Mouse (Mus musculus) CH12.LX (cell line): ENCODE results near the gene Kdm8. TPM values are rescaled to one million over a fixed set of nuclear protein-coding genes. Genes with fewer than 3 reads are reported as not detected.

Source experiments
- DNase-seq: peaks from one replicate; pipeline ENCODE4 v3.0.0-alpha.2; 2013; ENCODE audit errors: extremely low read depth
- H3K27ac ChIP-seq: 2 replicates; pipeline ENCODE4 v1.5.1; 2012; ENCODE audit warnings: low read depth, mild to moderate bottlenecking, control low read depth, moderate library complexity; ENCODE audit not compliant: insufficient read depth
- H3K27me3 ChIP-seq: replicated peaks from 2 replicates; pipeline ENCODE3; 2012; ENCODE audit warnings: inconsistent platforms
- H3K36me3 ChIP-seq, 2 experiments: replicated peaks in 1 of 2; 2 replicates each; pipeline versions ENCODE3 to v1.6.1; 2012; ENCODE audit warnings: inconsistent platforms in 1 of 2, low read length in 1 of 2, mild to moderate bottlenecking in 1 of 2, mixed read lengths in 1 of 2, moderate library complexity in 1 of 2; ENCODE audit not compliant: control insufficient read depth in 1 of 2, insufficient read depth in 1 of 2
- H3K4me1 ChIP-seq, 2 experiments: 2 replicates each; pipeline ENCODE4 v1.6.1; 2012; ENCODE audit warnings: inconsistent platforms in 1 of 2, moderate library complexity in 1 of 2; ENCODE audit not compliant: insufficient read depth in 2 of 2, control insufficient read depth in 1 of 2
- H3K4me2 ChIP-seq: 2 replicates; pipeline ENCODE4 v1.6.1; 2012; ENCODE audit warnings: low read depth, mild to moderate bottlenecking, control low read depth; ENCODE audit not compliant: poor library complexity, insufficient read depth, severe bottlenecking
- H3K4me3 ChIP-seq, 3 experiments: fragments of 150-350 bp in 1 of 3; sonication (generic) in 1 of 3; replicated peaks in 1 of 3; 2 replicates each; pipeline versions ENCODE3 to v1.5.1; 2011 to 2012; ENCODE audit warnings: low read depth in 2 of 3, low read length in 2 of 3, mild to moderate bottlenecking in 2 of 3, moderate library complexity in 2 of 3, control low read depth in 1 of 3, improper control_type of control experiment in 1 of 3, inconsistent platforms in 1 of 3, mixed read lengths in 1 of 3; ENCODE audit not compliant: poor library complexity in 1 of 3
- H3K79me2 ChIP-seq: replicated peaks from 2 replicates; pipeline ENCODE4 v1.6.1; 2012; ENCODE audit warnings: mild to moderate bottlenecking, moderate library complexity; ENCODE audit not compliant: control insufficient read depth, poor library complexity, insufficient read depth, severe bottlenecking; ENCODE audit errors: extremely low read depth
- H3K9ac ChIP-seq: 2 replicates; pipeline ENCODE4 v1.6.1; 2012; ENCODE audit warnings: low read depth, mild to moderate bottlenecking, control low read depth, moderate library complexity; ENCODE audit not compliant: insufficient read depth
- H3K9me3 ChIP-seq: replicated peaks from 2 replicates; pipeline ENCODE3; 2012; ENCODE audit warnings: low read length, inconsistent platforms, mixed read lengths
- BHLHE40 ChIP-seq: IDR thresholded peaks from 2 replicates; pipeline ENCODE4 v1.6.1; 2011; ENCODE audit warnings: mild to moderate bottlenecking, low read depth, low read length, improper control_type of control experiment
- CHD1 ChIP-seq: IDR thresholded peaks from 2 replicates; pipeline ENCODE4 v1.6.1; 2012; ENCODE audit warnings: low read depth, low read length, improper control_type of control experiment, inconsistent platforms
- CHD2 ChIP-seq: IDR thresholded peaks from 2 replicates; pipeline ENCODE4 v1.6.1; 2011; ENCODE audit warnings: low read length, improper control_type of control experiment
- CTCF ChIP-seq, 2 experiments: IDR thresholded peaks in 1 of 2; conservative IDR thresholded peaks in 1 of 2; 2 replicates each; pipeline ENCODE4 v1.5.1; 2011 to 2012; ENCODE audit warnings: low read depth in 2 of 2, low read length in 2 of 2, improper control_type of control experiment in 1 of 2, inconsistent platforms in 1 of 2, mild to moderate bottlenecking in 1 of 2, moderate library complexity in 1 of 2
- E2F4 ChIP-seq: IDR thresholded peaks from 2 replicates; pipeline ENCODE4 v1.6.1; 2011; ENCODE audit warnings: low read depth, low read length, improper control_type of control experiment; ENCODE audit not compliant: insufficient replicate concordance
- ELF1 ChIP-seq: IDR thresholded peaks from 2 replicates; pipeline ENCODE4 v1.6.1; 2014; ENCODE audit warnings: low read depth, mild to moderate bottlenecking, inconsistent platforms, low read length, improper control_type of control experiment
- EP300 ChIP-seq: IDR thresholded peaks from 2 replicates; pipeline ENCODE4 v1.6.1; 2011; ENCODE audit warnings: low read length, improper control_type of control experiment
- ETS1 ChIP-seq: conservative IDR thresholded peaks from 2 replicates; pipeline ENCODE4 v1.6.1; 2012; ENCODE audit warnings: low read depth, mild to moderate bottlenecking, inconsistent platforms, low read length, improper control_type of control experiment, moderate library complexity
- GABPA ChIP-seq: IDR thresholded peaks from 2 replicates; pipeline ENCODE4 v1.6.1; 2012; ENCODE audit warnings: low read depth, low read length, improper control_type of control experiment, inconsistent platforms; ENCODE audit not compliant: insufficient replicate concordance
- HCFC1 ChIP-seq: IDR thresholded peaks from 2 replicates; pipeline ENCODE4 v1.6.1; 2012; ENCODE audit warnings: low read depth, mild to moderate bottlenecking, inconsistent platforms, low read length, improper control_type of control experiment
- IRF4 ChIP-seq: IDR thresholded peaks from 2 replicates; pipeline ENCODE4 v1.6.1; 2014; ENCODE audit warnings: low read depth, mild to moderate bottlenecking, inconsistent platforms, low read length, improper control_type of control experiment
- JUN ChIP-seq: IDR thresholded peaks from 2 replicates; pipeline ENCODE4 v1.6.1; 2011; ENCODE audit warnings: low read depth, mild to moderate bottlenecking, low read length, improper control_type of control experiment, moderate library complexity; ENCODE audit not compliant: insufficient read depth
- JUND ChIP-seq: conservative IDR thresholded peaks from 2 replicates; pipeline ENCODE4 v1.6.1; 2011; ENCODE audit warnings: low read depth, low read length, improper control_type of control experiment
- KAT2A ChIP-seq: IDR thresholded peaks from 2 replicates; pipeline ENCODE4 v1.6.1; 2012; ENCODE audit warnings: low read length, improper control_type of control experiment, inconsistent platforms; ENCODE audit not compliant: insufficient replicate concordance
- MAFK ChIP-seq: IDR thresholded peaks from 2 replicates; pipeline ENCODE4 v1.6.1; 2011; ENCODE audit warnings: low read length, improper control_type of control experiment; ENCODE audit not compliant: insufficient replicate concordance
- MAX ChIP-seq: IDR thresholded peaks from 2 replicates; pipeline ENCODE4 v1.6.1; 2011; ENCODE audit warnings: low read length, improper control_type of control experiment
- MAZ ChIP-seq: IDR thresholded peaks from 2 replicates; pipeline ENCODE4 v1.6.1; 2012; ENCODE audit warnings: low read depth, mild to moderate bottlenecking, inconsistent platforms, low read length, improper control_type of control experiment, moderate library complexity
- MEF2A ChIP-seq: IDR thresholded peaks from 2 replicates; pipeline ENCODE4 v1.6.1; 2014; ENCODE audit warnings: low read depth, mild to moderate bottlenecking, inconsistent platforms, low read length, improper control_type of control experiment, borderline replicate concordance
- MXI1 ChIP-seq: IDR thresholded peaks from 2 replicates; pipeline ENCODE4 v1.6.1; 2011; ENCODE audit warnings: mild to moderate bottlenecking, low read depth, low read length, improper control_type of control experiment
- MYC ChIP-seq: IDR thresholded peaks from 2 replicates; pipeline ENCODE4 v1.6.1; 2011; ENCODE audit warnings: low read depth, mild to moderate bottlenecking, improper control_type of control experiment, low read length
- NELFE ChIP-seq: IDR thresholded peaks from 2 replicates; pipeline ENCODE4 v1.6.1; 2011; ENCODE audit warnings: low read depth, low read length, improper control_type of control experiment
- NRF1 ChIP-seq: IDR thresholded peaks from 2 replicates; pipeline ENCODE4 v1.6.1; 2014; ENCODE audit warnings: low read depth, mild to moderate bottlenecking, inconsistent platforms, low read length, improper control_type of control experiment, moderate library complexity
- PAX5 ChIP-seq: IDR thresholded peaks from 2 replicates; pipeline ENCODE4 v1.6.1; 2012; ENCODE audit warnings: low read length, inconsistent platforms, mixed read lengths
- POLR2A ChIP-seq: IDR thresholded peaks from 2 replicates; pipeline ENCODE4 v1.6.1; 2011; ENCODE audit warnings: low read depth, mild to moderate bottlenecking, improper control_type of control experiment, low read length
- POLR2AphosphoS2 ChIP-seq: IDR thresholded peaks from 2 replicates; pipeline ENCODE4 v1.6.1; 2011; ENCODE audit warnings: low read depth, low read length, improper control_type of control experiment
- RAD21 ChIP-seq: IDR thresholded peaks from 2 replicates; pipeline ENCODE4 v1.6.1; 2011; ENCODE audit warnings: low read depth, mild to moderate bottlenecking, low read length, improper control_type of control experiment, moderate library complexity
- RCOR1 ChIP-seq: conservative IDR thresholded peaks from 2 replicates; pipeline ENCODE4 v1.6.1; 2012; ENCODE audit warnings: low read depth, mild to moderate bottlenecking, inconsistent platforms, low read length, improper control_type of control experiment
- SIN3A ChIP-seq: IDR thresholded peaks from 2 replicates; pipeline ENCODE4 v1.6.1; 2012; ENCODE audit warnings: low read length, improper control_type of control experiment, inconsistent platforms
- SMC3 ChIP-seq: IDR thresholded peaks from 2 replicates; pipeline ENCODE4 v1.6.1; 2011; ENCODE audit warnings: low read depth, low read length, improper control_type of control experiment
- TCF12 ChIP-seq: IDR thresholded peaks from 2 replicates; pipeline ENCODE4 v1.6.1; 2014; ENCODE audit warnings: low read depth, mild to moderate bottlenecking, inconsistent platforms, low read length, improper control_type of control experiment
- UBTF ChIP-seq: IDR thresholded peaks from 2 replicates; pipeline ENCODE4 v1.6.1; 2012; ENCODE audit warnings: low read depth, mild to moderate bottlenecking, inconsistent platforms, low read length, improper control_type of control experiment, moderate library complexity
- USF1 ChIP-seq: IDR thresholded peaks from 2 replicates; pipeline ENCODE4 v1.6.1; 2014; ENCODE audit warnings: low read depth, mild to moderate bottlenecking, inconsistent platforms, low read length, improper control_type of control experiment
- USF2 ChIP-seq: conservative IDR thresholded peaks from 2 replicates; pipeline ENCODE4 v1.6.1; 2011; ENCODE audit warnings: low read depth, low read length, improper control_type of control experiment
- ZC3H11A ChIP-seq: IDR thresholded peaks from 2 replicates; pipeline ENCODE4 v1.6.1; 2012; ENCODE audit warnings: low read depth, mild to moderate bottlenecking, inconsistent platforms, low read length, improper control_type of control experiment
- ZKSCAN1 ChIP-seq: IDR thresholded peaks from 2 replicates; pipeline ENCODE4 v1.6.1; 2012; ENCODE audit warnings: low read depth, inconsistent platforms, low read length, improper control_type of control experiment, borderline replicate concordance
- ZMIZ1 ChIP-seq: IDR thresholded peaks from 2 replicates; pipeline ENCODE4 v1.6.1; 2012; ENCODE audit warnings: low read depth, mild to moderate bottlenecking, inconsistent platforms, low read length, improper control_type of control experiment
- ZNF384 ChIP-seq: IDR thresholded peaks from 2 replicates; pipeline ENCODE4 v1.6.1; 2012; ENCODE audit warnings: low read depth, low read length, improper control_type of control experiment, inconsistent platforms
- dilution Hi-C: fragments of 300-500 bp; cut with MboI; formaldehyde crosslinking; loops from 2 replicates; pipeline ENCODE4 v1.14.3; 2020; ENCODE audit warnings: low sequenced_read_pairs; ENCODE audit not compliant: extremely low pct_unique_long_range_greater_than_20kb, extremely low pct_ligation_motif_present
- in situ Hi-C: fragments of 300-500 bp; cut with MboI; formaldehyde crosslinking; loops from 3 replicates; pipeline ENCODE4 v1.14.3; 2019; ENCODE audit warnings: low sequenced_read_pairs, low pct_ligation_motif_present, low pct_unique_long_range_greater_than_20kb, mixed read lengths
- polyA plus RNA-seq: library from polyadenylated mRNA; unstranded; fragments of >175 nt; gene quantifications from 2 replicates; pipeline ENCODE4 v1.2.1, GENCODE M21; 2012; ENCODE audit warnings: low read depth; ENCODE audit not compliant: insufficient read length
- total RNA-seq, 2 experiments: library from RNA; depleted of rRNA; stranded (reverse); fragments of 300-350 nt in 1 of 2; fragments of >200 nt in 1 of 2; gene quantifications; 2 replicates each; pipeline ENCODE4 v1.2.3; 2012 to 2014

Gene Kdm8
- 5.0 and 7.9 TPM in 2 replicates for total RNA-seq (2012; rRNA removed)
- total RNA-seq (2014; rRNA removed), result 8.7 and 8.9 TPM in 2 replicates
- polyA plus RNA-seq, result 6.6 and 6.7 TPM in 2 replicates

GRCm38 (mm10) chr7:125444464-125445401 is at the start of gene Kdm8:
Gene Kdm8, plus strand, starts transcription at chr7:125444676.
- Histone ChIP-seq H3K27ac (peak within 1 kb of the TSS; percentile 82), H3K9ac (peak within 1 kb of the TSS; percentile 96), H3K79me2 (no peaks in the 10 kb centered on the region), H3K4me1 (peaks cover 0 to 16% of the 10 kb centered on the region in 2 experiments; a peak in 2 of 4 replicates), H3K4me3 (peak within 1 kb of the TSS; percentile 73 to 85 (median 81)), H3K36me3 (peaks cover 0 to 14% of the 10 kb centered on the region in 2 experiments), H3K27me3 (no peaks in the 10 kb centered on the region), H3K4me2 (peak within 1 kb of the TSS; percentile 72), H3K9me3 (peaks cover 7% of the 10 kb centered on the region)
- dilution Hi-C loops (no loop called here), in situ Hi-C loops (no loop called here)
- peak; percentile 98 for DNase-seq
- peak; percentile 80 for TF ChIP-seq MAX
- no peak for TF ChIP-seq JUN
- TF ChIP-seq POLR2A, result peak; percentile 83
- peak; percentile 84 for TF ChIP-seq NELFE
- TF ChIP-seq EP300, result no peak
- peak; percentile 84 for TF ChIP-seq CHD2
- TF ChIP-seq MEF2A, result peak; percentile 40; the same call in 1 of the 2 replicates
- TF ChIP-seq PAX5, result no peak
- no peak; the same call in 1 of the 2 replicates for TF ChIP-seq E2F4
- peak; percentile 66; the same call in 1 of the 2 replicates for TF ChIP-seq IRF4
- TF ChIP-seq ZC3H11A, result no peak
- TF ChIP-seq MYC, result peak; percentile 78
- TF ChIP-seq USF1, result no peak
- no peak for TF ChIP-seq RAD21
- peak; percentile 90 for TF ChIP-seq NRF1
- no peak for TF ChIP-seq RCOR1
- peak; percentile 95 for TF ChIP-seq SIN3A
- TF ChIP-seq ZNF384, result no peak
- no peak; the same call in 1 of the 2 replicates for TF ChIP-seq USF2
- peak; percentile 95 for TF ChIP-seq HCFC1
- peak; percentile 89 for TF ChIP-seq ELF1
- TF ChIP-seq CHD1, result no peak
- no peak for TF ChIP-seq POLR2AphosphoS2
- TF ChIP-seq MAFK, result no peak
- peak; percentile 88 for TF ChIP-seq MXI1
- peak; percentile 90 for TF ChIP-seq BHLHE40
- TF ChIP-seq ETS1, result 0 out of 2 replicates have a peak, but pooled peaks have one; percentile 5
- no peak for TF ChIP-seq UBTF
- TF ChIP-seq ZKSCAN1, result no peak
- TF ChIP-seq JUND, result no peak
- TF ChIP-seq MAZ, result peak; percentile 77; the same call in 1 of the 2 replicates
- no peak for TF ChIP-seq CTCF (conservative IDR thresholded peaks at IDR 0.05 in 1 of 2, IDR thresholded peaks at IDR 0.05 in 1 of 2; ENCODE audit: low read depth in 2 of 2, low read length in 2 of 2)
- TF ChIP-seq ZMIZ1, result peak; percentile 89
- TF ChIP-seq SMC3, result no peak
- TF ChIP-seq GABPA, result no peak; the same call in 1 of the 2 replicates
- peak; percentile 60; the same call in 1 of the 2 replicates for TF ChIP-seq TCF12
- TF ChIP-seq KAT2A, result peak; percentile 88; the same call in 1 of the 2 replicates
